Mouse (Mus musculus) T-cell, adult 2 months (primary cell): ENCODE measurements around the gene Spata20.
A peak's percentile ranks its signal among the peaks of the same experiment; 100 is the strongest.

Experiments
- DNase-seq: peaks from one replicate; pipeline ENCODE4 v3.0.0; 2022; ENCODE audit warnings: low spot score

Spata20 gene

GRCm38 (mm10) chr11:94482738-94483137, 3.2 kb downstream of the Spata20 start:
- DNase-seq, result no peak

GRCm38 (mm10) chr11:94481963-94482362, 4.0 kb downstream of the Spata20 start:
- no peak for DNase-seq

DNA sequence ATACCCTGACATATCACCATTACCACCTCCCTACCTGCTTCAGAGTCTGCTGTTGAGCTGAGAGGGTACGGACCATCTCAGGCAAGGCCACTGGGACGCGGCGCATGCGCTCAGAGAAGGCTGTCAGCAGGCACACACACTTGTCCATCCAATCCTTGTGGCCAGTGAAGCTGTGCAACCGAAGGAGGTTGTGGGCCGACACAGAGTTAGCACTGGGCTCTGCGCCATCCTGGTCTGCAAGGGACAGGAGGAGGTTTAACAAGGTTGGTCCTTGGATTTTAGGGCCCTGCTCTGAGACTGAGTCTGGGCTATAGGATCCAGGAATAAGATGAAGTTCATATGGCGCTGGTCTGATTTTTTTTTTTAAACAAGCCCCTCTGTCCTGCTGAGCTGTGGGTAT, 5.6 kb downstream of the Spata20 start:
- DNase-seq, result no peak

DNA sequence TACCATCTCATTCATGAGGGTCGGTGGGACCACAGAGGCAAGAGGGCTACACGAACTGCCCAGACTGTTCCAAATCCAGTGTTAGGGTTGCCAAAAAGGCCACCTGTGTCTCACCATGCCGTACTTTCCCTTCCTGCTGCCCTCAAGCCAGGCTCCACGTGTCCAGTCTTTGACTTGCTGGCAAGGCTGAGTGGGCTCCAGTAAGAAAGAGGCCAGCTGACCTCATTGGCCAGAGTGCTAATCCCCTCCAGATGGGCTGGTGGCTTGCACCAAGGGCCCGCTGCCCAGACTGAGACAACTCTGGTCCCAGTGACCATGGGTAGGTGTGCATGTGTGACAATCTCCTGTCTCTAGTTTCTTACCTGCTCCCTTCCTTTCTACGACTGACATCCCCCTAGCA, 8.3 kb downstream of the Spata20 start:
- no peak for DNase-seq

GRCm38 (mm10) chr11:94475722-94476121, 10.3 kb downstream of the Spata20 start:
- DNase-seq, result no peak

- DNase-seq, result no peak
Observed at GRCm38 (mm10) chr11:94474544-94474910, 11.5 kb downstream of the Spata20 start.

DNA sequence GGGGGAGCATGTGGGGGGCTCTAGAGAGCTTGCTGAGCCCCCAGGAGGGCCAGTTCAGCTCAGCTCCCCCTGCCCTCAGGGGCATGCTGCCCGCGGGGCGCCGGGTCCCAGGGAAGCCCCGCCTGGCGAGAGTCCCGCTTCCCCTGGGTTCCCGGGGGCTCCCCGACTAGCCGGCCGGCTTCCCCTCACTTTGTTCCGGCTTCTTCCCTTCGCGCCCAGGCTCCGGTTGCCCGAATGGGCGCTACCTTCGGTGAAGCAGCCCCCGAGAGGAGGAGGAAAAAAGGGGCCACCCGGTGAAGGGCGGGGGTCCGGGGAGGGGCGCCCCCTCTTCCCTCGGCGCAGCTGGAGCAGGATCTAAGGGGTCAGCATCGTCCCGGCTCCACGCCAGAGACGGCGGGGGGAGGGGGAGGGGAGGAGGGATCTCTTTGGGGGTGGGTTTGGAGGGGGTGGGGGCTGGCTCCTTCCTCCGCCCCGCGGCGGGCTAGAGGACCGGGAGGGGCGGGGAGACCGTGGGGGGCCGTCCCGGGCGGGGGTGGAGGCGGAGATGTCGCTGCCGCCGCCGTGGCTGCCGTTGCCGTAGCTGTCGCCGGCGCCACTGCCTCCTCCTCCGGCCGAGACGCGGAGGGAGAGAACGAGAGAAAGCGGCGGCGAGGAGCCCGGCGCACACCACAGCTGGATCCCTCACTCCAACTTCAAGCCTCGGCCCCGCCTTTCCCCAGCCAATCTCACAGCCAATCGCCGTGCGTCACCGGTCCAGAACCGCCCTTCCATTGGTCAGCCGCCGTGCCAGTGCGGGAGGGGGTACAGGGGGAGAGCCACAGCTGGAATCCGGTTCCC, 12.1 kb downstream of the Spata20 start, which contains the start of gene Cacna1g:
Cacna1g (minus strand) TSS at position 492 of the 837 bp plus-strand sequence.
- DNase-seq, result peak; percentile 52

GRCm38 (mm10) chr11:94472916-94473706, 12.9 kb downstream of the Spata20 start:
- peak; percentile 27 for DNase-seq

GRCm38 (mm10) chr11:94472585-94472915, 13.4 kb downstream of the Spata20 start:
- DNase-seq, result no peak

GRCm38 (mm10) chr11:94471740-94472584, 14.0 kb downstream of the Spata20 start:
- DNase-seq, result no peak

DNA sequence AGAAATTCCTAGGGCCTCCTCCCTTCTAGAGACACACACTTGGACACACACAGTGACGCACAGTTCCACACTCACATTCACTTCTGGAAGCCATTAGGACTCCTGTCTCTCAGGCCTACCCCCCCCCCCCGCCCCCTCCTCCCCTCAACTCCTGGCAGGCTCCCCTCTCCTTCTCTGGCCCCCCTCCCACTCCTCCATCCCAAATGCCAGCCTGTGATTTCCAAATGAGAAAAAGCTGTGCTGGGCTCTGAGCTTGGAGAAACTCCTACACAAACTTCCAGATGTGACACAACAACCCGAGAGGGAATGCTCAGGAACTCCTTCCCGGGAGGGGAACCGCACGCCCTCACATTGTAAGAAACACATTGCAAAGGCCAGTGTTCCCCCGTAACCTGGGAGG, 15.6 kb downstream of the Spata20 start:
- DNase-seq, result no peak

GRCm38 (mm10) chr11:94469136-94470064, 16.6 kb downstream of the Spata20 start:
- DNase-seq, result no peak

DNA sequence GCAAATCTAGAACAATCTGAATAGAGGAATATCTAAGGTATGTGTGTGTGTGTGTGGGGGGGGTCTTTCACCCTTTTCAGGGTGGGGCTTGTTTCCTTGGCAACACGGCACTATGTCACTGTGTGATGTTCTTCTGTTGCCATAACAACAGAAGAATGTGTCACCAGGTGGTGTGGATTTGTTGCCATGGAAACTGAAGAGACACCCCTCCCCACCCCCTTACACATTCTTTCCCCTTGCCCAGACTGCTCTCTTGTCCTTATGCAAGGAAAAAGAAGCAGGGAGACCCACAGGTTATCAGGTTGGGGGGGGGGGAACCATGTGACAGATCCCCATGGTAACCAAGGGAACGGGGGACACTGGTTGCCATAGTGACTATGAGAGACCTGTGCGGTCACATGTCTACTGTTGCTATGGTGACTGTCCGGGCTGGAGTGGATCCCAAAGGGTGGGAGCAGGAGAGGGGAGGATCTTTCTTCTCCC, 17.4 kb downstream of the Spata20 start:
- DNase-seq, result no peak

DNA sequence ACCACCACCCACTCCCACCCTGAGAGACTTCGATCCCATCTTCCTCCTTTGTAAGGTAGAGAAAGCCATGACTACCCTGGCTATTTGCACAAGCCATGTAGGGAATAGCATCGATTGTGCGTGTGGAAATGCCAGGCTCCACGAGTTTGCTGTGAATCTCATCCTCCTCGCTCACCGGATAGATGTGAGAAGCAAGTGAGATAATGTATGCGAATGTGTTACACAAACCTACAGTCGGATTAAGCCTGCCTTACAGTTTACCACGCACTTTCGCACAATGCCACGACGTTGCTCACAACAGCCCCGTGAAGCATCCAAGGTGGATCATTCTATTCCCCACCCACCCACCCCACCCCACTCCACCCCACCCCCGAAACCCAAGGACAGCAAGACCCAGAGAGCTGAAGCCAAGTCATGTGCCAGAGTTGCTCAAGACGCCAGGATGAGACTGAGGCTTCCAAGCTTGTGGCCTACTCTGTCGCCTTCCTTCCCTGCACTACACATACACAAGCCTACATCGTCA, 19.6 kb downstream of the Spata20 start:
- DNase-seq, result no peak

GRCm38 (mm10) chr11:94464170-94464569, 21.8 kb downstream of the Spata20 start:
- no peak for DNase-seq

GRCm38 (mm10) chr11:94461856-94462255, 24.1 kb downstream of the Spata20 start:
- no peak for DNase-seq

DNA sequence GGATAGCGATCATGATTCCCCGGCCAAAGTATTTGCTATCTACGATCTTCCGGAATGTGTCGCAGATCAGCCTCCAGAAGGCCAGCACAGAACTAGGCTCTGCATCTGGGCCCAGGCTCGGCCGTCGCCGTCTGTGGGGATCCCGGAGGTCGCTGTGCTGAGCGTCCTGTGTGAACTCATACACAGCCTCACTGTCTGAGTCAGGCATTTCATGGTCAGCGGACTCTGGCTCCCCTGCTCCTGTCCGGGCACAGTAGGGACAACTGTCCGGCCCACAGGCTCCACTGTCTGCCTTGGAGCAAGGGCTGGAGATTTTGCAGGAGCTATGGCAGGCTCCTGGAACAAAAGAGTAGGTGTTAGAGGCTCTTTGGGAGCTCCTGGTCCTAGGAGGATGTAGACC, 29.0 kb downstream of the Spata20 start:
- no peak for DNase-seq

- DNase-seq, result no peak
Observed at GRCm38 (mm10) chr11:94456347-94456746, 29.6 kb downstream of the Spata20 start.

DNA sequence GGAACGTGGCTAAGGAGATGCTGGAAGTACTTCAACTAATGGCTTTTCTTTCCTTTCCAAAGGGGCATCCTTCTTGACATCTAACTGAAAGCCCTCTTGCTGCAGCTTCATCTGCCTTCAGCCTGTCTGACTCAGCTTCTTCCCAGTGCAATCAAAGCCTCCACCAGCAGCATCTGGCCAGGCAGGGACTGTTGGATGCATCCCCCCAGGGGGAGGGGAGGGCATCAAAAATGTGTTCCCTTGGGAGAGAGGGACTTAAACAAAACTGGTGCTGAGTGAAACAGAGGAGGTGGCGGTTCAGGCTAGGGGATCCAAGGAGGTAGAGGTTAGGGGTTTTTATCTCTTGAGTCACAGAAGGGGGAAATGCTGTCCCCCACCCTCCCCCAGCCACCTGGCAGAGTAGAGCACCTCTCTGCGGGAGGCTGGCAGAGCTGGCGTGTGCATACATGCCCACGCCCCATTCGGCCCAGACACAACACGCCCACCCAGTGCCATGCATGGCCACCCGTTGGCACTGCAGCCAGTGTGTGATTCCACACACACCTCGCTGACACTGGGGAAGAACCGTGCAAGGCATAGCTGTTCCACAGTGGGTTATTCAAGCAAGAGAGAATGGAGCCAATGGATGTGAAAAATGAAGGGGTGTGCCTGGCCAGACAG, 30.7 kb downstream of the Spata20 start:
- DNase-seq, result no peak

GRCm38 (mm10) chr11:94454756-94455155, 31.2 kb downstream of the Spata20 start:
- DNase-seq, result no peak
